Mouse (Mus musculus) liver, embryonic 14.5 days (tissue): Measurements from ENCODE around the gene Mybbp1a. TPM values are rescaled to one million over a fixed set of nuclear protein-coding genes. Genes with fewer than 3 reads are reported as not detected.

Source experiments
- ATAC-seq: fragments of 200-750 bp; cut with Nextera tagmentation; 2 replicates; pipeline ENCODE4 v1.8.0; 2017; ENCODE audit warnings: moderate number of reproducible peaks, mild to moderate bottlenecking, moderate library complexity; ENCODE audit not compliant: insufficient read depth
- DNase-seq, 3 experiments: peaks; one replicate each; pipeline ENCODE4 v3.0.0-alpha.2; 2012 to 2013; ENCODE audit warnings: low read depth in 3 of 3, low spot score in 3 of 3
- H3K27ac ChIP-seq: fragments of 300-500 bp; sonication (generic); 2 replicates; pipeline ENCODE4 v1.5.1; 2014; ENCODE audit warnings: moderate library complexity, mild to moderate bottlenecking, control low read depth, inconsistent platforms
- H3K27me3 ChIP-seq: fragments of 300-500 bp; sonication (generic); 2 replicates; pipeline ENCODE4 v1.6.1; 2014; ENCODE audit warnings: mild to moderate bottlenecking, low read length, moderate library complexity; ENCODE audit not compliant: control insufficient read depth, insufficient read depth
- H3K36me3 ChIP-seq: fragments of 300-500 bp; sonication (generic); replicated peaks from 2 replicates; pipeline ENCODE4 v1.6.1; 2014; ENCODE audit warnings: low read depth; ENCODE audit not compliant: control insufficient read depth, insufficient read depth
- H3K4me1 ChIP-seq, 2 experiments: fragments of 200-500 bp in 1 of 2; fragments of 300-500 bp in 1 of 2; sonication (generic) in 1 of 2; replicated peaks; 2 replicates each; pipeline ENCODE4 v1.6.1; 2012 to 2014; ENCODE audit warnings: antibody characterized with exemption in 1 of 2, inconsistent platforms in 1 of 2, low read length in 1 of 2; ENCODE audit not compliant: control insufficient read depth in 2 of 2, insufficient read depth in 2 of 2
- H3K4me2 ChIP-seq: fragments of 300-500 bp; sonication (generic); 2 replicates; pipeline ENCODE4 v1.6.1; 2014; ENCODE audit warnings: low read depth, mild to moderate bottlenecking, control low read depth, moderate library complexity
- H3K4me3 ChIP-seq, 2 experiments: fragments of 200-500 bp in 1 of 2; fragments of 300-500 bp in 1 of 2; sonication (generic) in 1 of 2; 2 replicates each; pipeline ENCODE4 v1.5.1; 2012 to 2014; ENCODE audit warnings: low read depth in 2 of 2, low read length in 2 of 2, mild to moderate bottlenecking in 2 of 2, control low read depth in 1 of 2, inconsistent platforms in 1 of 2, moderate library complexity in 1 of 2; ENCODE audit not compliant: insufficient read depth in 1 of 2
- H3K9ac ChIP-seq: fragments of 300-500 bp; sonication (generic); replicated peaks from 2 replicates; pipeline ENCODE4 v1.6.1; 2014; ENCODE audit warnings: mild to moderate bottlenecking, control low read depth, moderate library complexity
- H3K9me3 ChIP-seq: fragments of 300-500 bp; sonication (generic); 2 replicates; pipeline ENCODE4 v1.6.1; 2016; ENCODE audit warnings: low read length, mixed read lengths; ENCODE audit not compliant: control insufficient read depth
- CTCF ChIP-seq: IDR thresholded peaks from 2 replicates; pipeline ENCODE4 v1.5.1; 2016; ENCODE audit warnings: antibody characterized with exemption, low read depth, control low read depth
- EP300 ChIP-seq: IDR thresholded peaks from 2 replicates; pipeline ENCODE4 v1.6.1; 2016; ENCODE audit warnings: antibody characterized with exemption, low read depth
- WGBS: fragments of 180-500 bp; shearing (Covaris S2); extraction: QIAGEN DNeasy Blood & Tissue Kit; methylation state at CpG from one replicate; pipeline ENCODE4 v1.1.7; 2014; ENCODE audit not compliant: insufficient replicate concordance; 5-methylcytosine and 5-hydroxymethylcytosine counted together
- polyA plus RNA-seq, 2 experiments: library from polyadenylated mRNA; depleted of rRNA in 1 of 2; stranded (reverse) in 1 of 2; unstranded in 1 of 2; fragments of >200 nt; fragmentation: Nextera tagmentation in 1 of 2; extraction: Ambion mirVana in 1 of 2; gene quantifications; 2 replicates each; pipeline versions ENCODE4 v1.2.1 to v1.2.3; 2012 to 2014

Mybbp1a gene
- polyA plus RNA-seq, 2 experiments, result 56.3 to 65.5 TPM

DNA sequence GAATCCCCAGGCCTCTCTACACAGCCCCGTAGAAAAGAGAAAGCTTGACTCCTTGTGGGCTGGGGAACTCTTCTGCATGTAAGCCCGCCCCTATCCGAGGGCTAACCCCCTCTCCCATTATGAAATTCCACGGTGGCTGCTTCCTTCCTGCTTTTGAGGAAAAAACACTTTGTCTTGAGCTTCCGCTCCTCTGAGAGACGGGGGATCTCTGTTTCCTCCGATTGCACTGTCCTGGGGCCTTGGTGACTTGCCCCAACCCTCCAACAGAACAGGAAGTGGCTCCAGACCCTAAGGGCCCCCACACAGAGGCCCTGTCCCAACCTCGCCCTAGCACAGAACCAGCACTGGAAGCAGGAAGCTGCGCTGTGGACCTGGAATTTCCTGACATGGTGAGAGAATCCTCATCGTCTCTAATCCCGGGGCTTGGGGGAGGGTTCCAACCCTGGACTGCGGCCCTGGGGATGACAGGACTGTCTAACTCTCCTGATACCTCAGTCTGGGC is 16.9 kb downstream of the Mybbp1a start:
- Histone ChIP-seq H3K9me3 (no peaks in the 10 kb centered on the region), H3K9ac (no peak overlapping the region; the same call in 1 of the 2 replicates), H3K36me3 (no peaks in the 10 kb centered on the region; the same call in 1 of the 2 replicates), H3K27ac (peak overlapping the region; percentile 9; the same call in 1 of the 2 replicates), H3K27me3 (no peaks in the 10 kb centered on the region), H3K4me2 (no peak overlapping the region; the same call in 1 of the 2 replicates), H3K4me1 (peaks cover 0 to 18% of the 10 kb centered on the region in 2 experiments; a peak in 3 of 4 replicates), H3K4me3 (no peak overlapping the region)
- 49% methylated on average over 12 of the region's 12 CpGs for WGBS
- DNase-seq, result no peak
- TF ChIP-seq CTCF, result no peak
- no peak for TF ChIP-seq EP300
- ATAC-seq, result peak; percentile 69

DNA sequence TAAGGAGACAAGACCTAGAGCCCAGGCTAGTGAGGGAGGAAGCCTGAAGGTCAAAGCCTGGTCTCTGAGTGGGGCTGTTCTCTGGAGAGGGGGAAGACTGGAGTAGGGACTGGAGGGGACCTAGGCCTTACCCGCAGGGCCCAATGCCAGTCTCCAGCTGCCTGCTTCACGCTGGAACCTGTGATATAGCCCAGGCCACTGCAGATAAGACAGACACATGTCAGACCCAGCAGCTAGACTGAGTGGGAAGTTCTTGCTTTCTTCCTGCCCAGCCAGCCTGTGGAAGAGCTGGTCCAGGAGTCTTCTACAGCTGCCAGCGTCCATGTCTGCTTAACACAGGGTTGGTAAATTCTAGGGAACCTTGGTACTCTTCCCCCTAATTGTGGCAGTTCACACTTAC is 17.3 kb downstream of the Mybbp1a start:
- H3K27ac ChIP-seq, result peak overlapping the region; percentile 9; the same call in 1 of the 2 replicates
- H3K4me1 ChIP-seq, result peaks cover 0 to 18% of the 10 kb centered on the region in 2 experiments; a peak in 3 of 4 replicates
- no peak overlapping the region; the same call in 1 of the 2 replicates for H3K9ac ChIP-seq
- TF ChIP-seq CTCF (no peak), EP300 (no peak)
- no peaks in the 10 kb centered on the region; the same call in 1 of the 2 replicates for H3K36me3 ChIP-seq
- peak overlapping the region in 1 of 2 experiments; percentile 18; a peak in 1 of 4 replicates for H3K4me3 ChIP-seq
- WGBS, result 19% methylated on average over 3 of the region's 3 CpGs
- ATAC-seq, result peak; percentile 42; the same call in 1 of the 2 replicates
- DNase-seq, result no peak
- H3K4me2 ChIP-seq, result no peak overlapping the region; the same call in 1 of the 2 replicates
- no peaks in the 10 kb centered on the region for H3K9me3 ChIP-seq
- H3K27me3 ChIP-seq, result no peaks in the 10 kb centered on the region

- Histone ChIP-seq H3K9me3 (no peaks in the 10 kb centered on the region), H3K36me3 (no peaks in the 10 kb centered on the region; the same call in 1 of the 2 replicates), H3K27ac (no peak overlapping the region), H3K4me2 (no peak overlapping the region), H3K9ac (no peak overlapping the region), H3K27me3 (no peaks in the 10 kb centered on the region), H3K4me1 (peaks cover 4 to 27% of the 10 kb centered on the region in 2 experiments), H3K4me3 (no peak overlapping the region)
- DNase-seq (no peak), ATAC-seq (no peak)
- TF ChIP-seq CTCF (no peak), EP300 (no peak)
- WGBS, result 45% methylated on average over 5 of the region's 5 CpGs
Observed at GRCm38 (mm10) chr11:72461500-72461981, 20.4 kb downstream of the Mybbp1a start.

- ATAC-seq (no peak), DNase-seq (no peak)
- Histone ChIP-seq H3K27ac (no peak overlapping the region), H3K36me3 (no peaks in the 10 kb centered on the region; the same call in 1 of the 2 replicates), H3K4me1 (peaks cover 17 to 37% of the 10 kb centered on the region in 2 experiments), H3K27me3 (no peaks in the 10 kb centered on the region), H3K9me3 (no peaks in the 10 kb centered on the region), H3K4me2 (no peak overlapping the region), H3K9ac (no peak overlapping the region), H3K4me3 (no peak overlapping the region)
- no peak for TF ChIP-seq EP300
- no peak for TF ChIP-seq CTCF
- WGBS, result 76% methylated on average over 3 of the region's 3 CpGs
Observed at GRCm38 (mm10) chr11:72464821-72465220, 23.7 kb downstream of the Mybbp1a start.

- WGBS, result 51% methylated on average over 11 of the region's 11 CpGs
- peaks cover 21 to 45% of the 10 kb centered on the region in 2 experiments for H3K4me1 ChIP-seq
- DNase-seq, result no peak
Observed at GRCm38 (mm10) chr11:72465978-72466693, 25.0 kb downstream of the Mybbp1a start.

More at GRCm38 (mm10) chr11:72465978-72466693, 25.0 kb downstream of the Mybbp1a start:
- Histone ChIP-seq H3K4me3 (no peak overlapping the region), H3K4me2 (peak overlapping the region; percentile 57), H3K27ac (peak overlapping the region; percentile 58), H3K36me3 (no peaks in the 10 kb centered on the region; the same call in 1 of the 2 replicates), H3K27me3 (no peaks in the 10 kb centered on the region), H3K9me3 (no peaks in the 10 kb centered on the region), H3K9ac (no peak overlapping the region)
- no peak for TF ChIP-seq EP300
- no peak for TF ChIP-seq CTCF
- ATAC-seq, result peak; percentile 36; the same call in 1 of the 2 replicates
